Mouse (Mus musculus) heart, embryonic 10.5 days (tissue): ENCODE measurements around the gene Slc22a6. TPM values are rescaled to one million over a fixed set of nuclear protein-coding genes. Genes with fewer than 3 reads are reported as not detected.

ENCODE experiments used
- DNase-seq: peaks from one replicate; pipeline ENCODE4 v3.0.0-alpha.2; 2017; ENCODE audit warnings: low spot score
- H3K27ac ChIP-seq: fragments of 300-500 bp; sonication (generic); 2 replicates; pipeline ENCODE4 v1.5.1; 2016; ENCODE audit warnings: mild to moderate bottlenecking
- H3K27me3 ChIP-seq: fragments of 300-500 bp; sonication (generic); 2 replicates; pipeline ENCODE4 v1.6.1; 2016; ENCODE audit warnings: mild to moderate bottlenecking; ENCODE audit not compliant: poor library complexity, insufficient read depth, severe bottlenecking
- H3K36me3 ChIP-seq: fragments of 300-500 bp; sonication (generic); 2 replicates; pipeline ENCODE4 v1.6.1; 2016; ENCODE audit warnings: mild to moderate bottlenecking, moderate library complexity
- H3K4me1 ChIP-seq: fragments of 300-500 bp; sonication (generic); 2 replicates; pipeline ENCODE4 v1.6.1; 2016; ENCODE audit warnings: mild to moderate bottlenecking
- H3K4me3 ChIP-seq: fragments of 300-500 bp; sonication (generic); 2 replicates; pipeline ENCODE4 v1.5.1; 2016; ENCODE audit warnings: mild to moderate bottlenecking, moderate library complexity
- H3K9me3 ChIP-seq: fragments of 300-500 bp; sonication (generic); 2 replicates; pipeline ENCODE4 v1.6.1; 2016; ENCODE audit warnings: mild to moderate bottlenecking, moderate library complexity
- WGBS: fragments of 180-500 bp; shearing (Covaris S2); methylation state at CpG from one replicate; pipeline ENCODE4 v1.1.7; 2016; 5-methylcytosine and 5-hydroxymethylcytosine counted together
- polyA plus RNA-seq: library from polyadenylated mRNA; unstranded; fragments of >200 nt; fragmentation: Nextera tagmentation; extraction: Ambion mirVana; gene quantifications from 2 replicates; pipeline ENCODE4 v1.2.1, GENCODE M21; 2016

Gene Slc22a6
- polyA plus RNA-seq, 1 experiment from 2014 or later: 0.04 TPM

GRCm38 (mm10) chr19:8616314-8616713, 1.5 kb upstream of the Slc22a6 start:
- WGBS: 72% methylated on average over 4 of the region's 4 CpGs
- Histone ChIP-seq H3K27me3 (no peaks in the 10 kb centered on the region), H3K27ac (no peak overlapping the region)

GRCm38 (mm10) chr19:8621098-8621497, 3.3 kb downstream of the Slc22a6 start:
- no peak overlapping the region for H3K4me3 ChIP-seq
- H3K27me3 ChIP-seq: no peaks in the 10 kb centered on the region
- no peak for DNase-seq
- no peaks in the 10 kb centered on the region for H3K36me3 ChIP-seq
- H3K27ac ChIP-seq: no peak overlapping the region
- no peaks in the 10 kb centered on the region; the same call in 1 of the 2 replicates for H3K4me1 ChIP-seq
- H3K9me3 ChIP-seq: no peaks in the 10 kb centered on the region
- 91% methylated on average over 7 of the region's 7 CpGs for whole genome bisulfite sequencing

More at GRCm38 (mm10) chr19:8616314-8616713, 1.5 kb upstream of the Slc22a6 start:
- DNase-seq: no peak
- Histone ChIP-seq H3K4me3 (no peak overlapping the region), H3K36me3 (no peaks in the 10 kb centered on the region), H3K9me3 (no peaks in the 10 kb centered on the region), H3K4me1 (no peaks in the 10 kb centered on the region; the same call in 1 of the 2 replicates)

- no peak for DNase-seq
- Histone ChIP-seq H3K27me3 (no peaks in the 10 kb centered on the region), H3K4me1 (no peaks in the 10 kb centered on the region; the same call in 1 of the 2 replicates), H3K36me3 (no peaks in the 10 kb centered on the region), H3K9me3 (no peaks in the 10 kb centered on the region), H3K4me3 (no peak overlapping the region), H3K27ac (no peak overlapping the region)
- WGBS: 64% methylated on average over 2 of the region's 2 CpGs
These were observed 12.4 kb downstream of the Slc22a6 start for GRCm38 (mm10) chr19:8630249-8630648.

GRCm38 (mm10) chr19:8630826-8631225, 13.0 kb downstream of the Slc22a6 start:
- no peak for DNase-seq
- Histone ChIP-seq H3K27me3 (no peaks in the 10 kb centered on the region), H3K4me1 (no peaks in the 10 kb centered on the region; the same call in 1 of the 2 replicates), H3K9me3 (no peaks in the 10 kb centered on the region), H3K27ac (no peak overlapping the region), H3K36me3 (no peaks in the 10 kb centered on the region), H3K4me3 (no peak overlapping the region)
- WGBS: 80% methylated on average over 6 of the region's 6 CpGs

GRCm38 (mm10) chr19:8632029-8632428, 14.2 kb downstream of the Slc22a6 start:
- WGBS: 54% methylated on average over 1 of the region's 1 CpGs
- H3K27ac ChIP-seq: no peak overlapping the region
- H3K4me3 ChIP-seq: no peak overlapping the region
- no peaks in the 10 kb centered on the region for H3K9me3 ChIP-seq
- no peaks in the 10 kb centered on the region for H3K36me3 ChIP-seq
- H3K27me3 ChIP-seq: no peaks in the 10 kb centered on the region
- H3K4me1 ChIP-seq: no peaks in the 10 kb centered on the region; the same call in 1 of the 2 replicates
- DNase-seq: no peak

- Histone ChIP-seq H3K4me1 (peaks cover 8% of the 10 kb centered on the region; the same call in 1 of the 2 replicates), H3K9me3 (no peaks in the 10 kb centered on the region), H3K4me3 (no peak overlapping the region), H3K27me3 (no peaks in the 10 kb centered on the region), H3K27ac (no peak overlapping the region), H3K36me3 (no peaks in the 10 kb centered on the region)
- DNase-seq: no peak
- 50% methylated on average over 5 of the region's 5 CpGs for WGBS
These were observed 24.2 kb downstream of the Slc22a6 start for GRCm38 (mm10) chr19:8642086-8642485.

GRCm38 (mm10) chr19:8646393-8646792, 28.6 kb downstream of the Slc22a6 start:
- 73% methylated on average over 2 of the region's 2 CpGs for WGBS

GRCm38 (mm10) chr19:8655833-8656232, 38.0 kb downstream of the Slc22a6 start:
- no peak for DNase-seq
- Histone ChIP-seq H3K4me1 (no peaks in the 10 kb centered on the region), H3K36me3 (no peaks in the 10 kb centered on the region), H3K27me3 (no peaks in the 10 kb centered on the region), H3K9me3 (no peaks in the 10 kb centered on the region), H3K27ac (no peak overlapping the region), H3K4me3 (no peak overlapping the region)

More at GRCm38 (mm10) chr19:8646393-8646792, 28.6 kb downstream of the Slc22a6 start:
- Histone ChIP-seq H3K4me3 (no peak overlapping the region), H3K9me3 (no peaks in the 10 kb centered on the region), H3K36me3 (no peaks in the 10 kb centered on the region), H3K27me3 (no peaks in the 10 kb centered on the region), H3K4me1 (peaks cover 8% of the 10 kb centered on the region; the same call in 1 of the 2 replicates), H3K27ac (no peak overlapping the region)
- DNase-seq: no peak

- H3K4me1 ChIP-seq: no peaks in the 10 kb centered on the region
- H3K9me3 ChIP-seq: no peaks in the 10 kb centered on the region
- no peak overlapping the region for H3K4me3 ChIP-seq
- H3K36me3 ChIP-seq: no peaks in the 10 kb centered on the region
- DNase-seq: no peak
- 73% methylated on average over 4 of the region's 4 CpGs for WGBS
- H3K27ac ChIP-seq: no peak overlapping the region
- no peaks in the 10 kb centered on the region for H3K27me3 ChIP-seq
These were observed 38.5 kb downstream of the Slc22a6 start for GRCm38 (mm10) chr19:8656341-8656740.

- H3K27ac ChIP-seq: peak overlapping the region; percentile 86
- 2% methylated on average over 35 of the region's 35 CpGs for WGBS
- peak overlapping the region; percentile 65 for H3K4me3 ChIP-seq
- H3K27me3 ChIP-seq: peaks cover 23% of the 10 kb centered on the region
- no peak for DNase-seq
- no peaks in the 10 kb centered on the region for H3K36me3 ChIP-seq
- no peaks in the 10 kb centered on the region for H3K9me3 ChIP-seq
- H3K4me1 ChIP-seq: peaks cover 16% of the 10 kb centered on the region; the same call in 1 of the 2 replicates
These were observed 44.0 kb downstream of the Slc22a6 start for GRCm38 (mm10) chr19:8661821-8662307.

- Histone ChIP-seq H3K4me1 (peaks cover 16% of the 10 kb centered on the region; the same call in 1 of the 2 replicates), H3K4me3 (peak overlapping the region; percentile 65), H3K27me3 (peaks cover 23% of the 10 kb centered on the region), H3K36me3 (no peaks in the 10 kb centered on the region), H3K9me3 (no peaks in the 10 kb centered on the region), H3K27ac (peak overlapping the region; percentile 86)
- peak; percentile 83 for DNase-seq
- 2% methylated on average over 11 of the region's 11 CpGs for WGBS
These were observed 44.5 kb downstream of the Slc22a6 start for GRCm38 (mm10) chr19:8662337-8662736.

- H3K4me3 ChIP-seq: peak within 1 kb of the TSS; percentile 65; the same call in 1 of the 2 replicates
- H3K9me3 ChIP-seq: no peaks in the 10 kb centered on the region
- 0 out of 2 replicates have a peak within 1 kb of the TSS, but pooled peaks have one; percentile 10 for H3K27ac ChIP-seq
- no peak for DNase-seq
- 82% methylated on average over 9 of the region's 9 CpGs for WGBS
- peaks cover 16% of the 10 kb centered on the region; the same call in 1 of the 2 replicates for H3K4me1 ChIP-seq
- peaks cover 23% of the 10 kb centered on the region for H3K27me3 ChIP-seq
- H3K36me3 ChIP-seq: no peaks in the 10 kb centered on the region
These were observed 45.6 kb downstream of the Slc22a6 start, which contains the start of gene Chrm1 for GRCm38 (mm10) chr19:8663360-8663839. TSS of gene Chrm1 (plus strand) at chr19:8663789.

GRCm38 (mm10) chr19:8663911-8664421, 46.1 kb downstream of the Slc22a6 start:
- DNase-seq: no peak
- Histone ChIP-seq H3K4me3 (no peak overlapping the region), H3K36me3 (no peaks in the 10 kb centered on the region), H3K27ac (0 out of 2 replicates have a peak overlapping the region, but pooled peaks have one; percentile 10), H3K9me3 (no peaks in the 10 kb centered on the region), H3K27me3 (peaks cover 23% of the 10 kb centered on the region), H3K4me1 (peaks cover 16% of the 10 kb centered on the region; the same call in 1 of the 2 replicates)
- WGBS: 57% methylated on average over 10 of the region's 10 CpGs
